Mouse (Mus musculus) liver, adult 2 months (tissue): ENCODE results near the gene Ehbp1.

Experiments
- CTCF ChIP-seq: fragments of 200-500 bp; IDR thresholded peaks from 2 replicates; pipeline ENCODE4 v1.5.1; 2011; ENCODE audit warnings: low read depth, low read length, control low read depth
- POLR2A ChIP-seq: fragments of 200-500 bp; IDR thresholded peaks from 2 replicates; pipeline ENCODE4 v1.6.1; 2011; ENCODE audit warnings: low read length, control low read depth; ENCODE audit not compliant: insufficient read depth; ENCODE audit errors: extremely low read depth

DNA sequence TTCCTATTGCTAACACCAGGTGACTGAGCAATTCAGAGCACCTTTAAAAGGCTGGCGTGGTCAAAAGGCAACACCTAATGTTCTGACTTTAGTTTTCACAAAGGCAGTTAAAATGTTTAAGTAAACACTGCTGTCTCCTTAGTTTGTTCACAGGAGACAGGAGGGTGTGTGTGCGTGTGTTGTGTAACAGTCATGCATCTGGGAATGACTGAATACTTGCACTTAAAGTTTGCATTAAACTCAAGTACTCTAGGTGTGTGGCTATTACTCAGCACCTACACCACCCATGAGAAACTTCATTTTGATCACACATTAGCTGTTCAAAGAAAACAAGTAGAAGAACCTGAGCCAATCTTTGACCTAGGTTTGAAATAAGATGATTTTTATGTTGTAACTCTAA is 201.4 kb downstream of the Ehbp1 start:
- TF ChIP-seq POLR2A (no peak), CTCF (no peak)
